Mouse (Mus musculus) spleen, postnatal 36 days (tissue): Measurements from ENCODE around the gene Klhl35.

Source experiments
- DNase-seq, 2 experiments: peaks; one replicate each; pipeline ENCODE4 v3.0.0; 2022; ENCODE audit warnings: low spot score in 2 of 2, mixed read lengths in 1 of 2

Klhl35 gene

GRCm38 (mm10) chr7:99465811-99466210, at the start of gene Klhl35:
Gene Klhl35 (plus strand): TSS chr7:99466004.
- no peak for DNase-seq

- no peak for DNase-seq
These were observed 46.5 kb upstream of the Klhl35 start for GRCm38 (mm10) chr7:99419311-99419710.

GRCm38 (mm10) chr7:99421006-99421405, 44.8 kb upstream of the Klhl35 start:
- no peak for DNase-seq

GRCm38 (mm10) chr7:99424538-99425155, 41.2 kb upstream of the Klhl35 start:
- DNase-seq = no peak

- DNase-seq = no peak
These were observed 40.1 kb upstream of the Klhl35 start for GRCm38 (mm10) chr7:99425706-99426105.

- no peak for DNase-seq
These were observed 38.8 kb upstream of the Klhl35 start for GRCm38 (mm10) chr7:99427031-99427430.

GRCm38 (mm10) chr7:99427987-99428386, 37.8 kb upstream of the Klhl35 start:
- DNase-seq = no peak

- DNase-seq = no peak
These were observed 37.0 kb upstream of the Klhl35 start for GRCm38 (mm10) chr7:99428836-99429235.

- DNase-seq = no peak
These were observed 36.0 kb upstream of the Klhl35 start for GRCm38 (mm10) chr7:99429786-99430185.

GRCm38 (mm10) chr7:99430246-99430645, 35.6 kb upstream of the Klhl35 start:
- DNase-seq = no peak

- no peak for DNase-seq
These were observed 33.6 kb upstream of the Klhl35 start for GRCm38 (mm10) chr7:99432248-99432647.

GRCm38 (mm10) chr7:99432863-99433262, 32.9 kb upstream of the Klhl35 start:
- no peak for DNase-seq

GRCm38 (mm10) chr7:99434672-99435250, 31.0 kb upstream of the Klhl35 start:
- DNase-seq = peak; percentile 41

GRCm38 (mm10) chr7:99436530-99436929, 29.3 kb upstream of the Klhl35 start:
- no peak for DNase-seq

GRCm38 (mm10) chr7:99438881-99439280, 26.9 kb upstream of the Klhl35 start:
- no peak for DNase-seq

- DNase-seq = peak in 1 of 2 experiments; percentile 21
These were observed 24.2 kb upstream of the Klhl35 start for GRCm38 (mm10) chr7:99441534-99442072.

GRCm38 (mm10) chr7:99443164-99443563, 22.6 kb upstream of the Klhl35 start:
- DNase-seq = no peak

GRCm38 (mm10) chr7:99444012-99444411, 21.8 kb upstream of the Klhl35 start:
- DNase-seq = no peak

- DNase-seq = no peak
These were observed 20.0 kb upstream of the Klhl35 start for GRCm38 (mm10) chr7:99445833-99446232.

- no peak for DNase-seq
These were observed 18.5 kb upstream of the Klhl35 start for GRCm38 (mm10) chr7:99447323-99447722.

- DNase-seq = no peak
These were observed 17.2 kb upstream of the Klhl35 start for GRCm38 (mm10) chr7:99448619-99449018.

- DNase-seq = peak; percentile 24 to 29
These were observed 16.7 kb upstream of the Klhl35 start for GRCm38 (mm10) chr7:99449063-99449462.

- no peak for DNase-seq
These were observed 16.1 kb upstream of the Klhl35 start for GRCm38 (mm10) chr7:99449751-99450150.
